Mouse (Mus musculus) MEL (cell line): ENCODE results near the gene Shmt2. TPM values are rescaled to one million over a fixed set of nuclear protein-coding genes. Genes with fewer than 3 reads are reported as not detected.

Experiments
- DNase-seq: peaks from one replicate; pipeline ENCODE4 v3.0.0; 2011; ENCODE audit warnings: low read depth, low spot score
- H3K27ac ChIP-seq: 2 replicates; pipeline ENCODE4 v1.5.1; 2012; ENCODE audit warnings: low read depth, mild to moderate bottlenecking, control low read depth, low read length, moderate library complexity; ENCODE audit not compliant: control insufficient read depth
- H3K27me3 ChIP-seq, 2 experiments: fragments of 150-350 bp in 1 of 2; sonication (generic) in 1 of 2; 2 replicates each; pipeline ENCODE4 v1.6.1; 2012; ENCODE audit warnings: low read length in 2 of 2, mild to moderate bottlenecking in 2 of 2, improper control_type of control experiment in 1 of 2, moderate library complexity in 1 of 2; ENCODE audit not compliant: insufficient read depth in 2 of 2, control insufficient read depth in 1 of 2
- H3K36me3 ChIP-seq, 2 experiments: 2 replicates each; pipeline ENCODE4 v1.6.1; 2012 to 2014; ENCODE audit warnings: low read length in 2 of 2, improper control_type of control experiment in 1 of 2, inconsistent platforms in 1 of 2, mild to moderate bottlenecking in 1 of 2; ENCODE audit not compliant: insufficient read depth in 2 of 2, control insufficient read depth in 1 of 2
- H3K4me1 ChIP-seq, 2 experiments: fragments of 150-350 bp in 1 of 2; sonication (generic) in 1 of 2; 2 replicates each; pipeline ENCODE4 v1.6.1; 2012; ENCODE audit warnings: low read length in 2 of 2, improper control_type of control experiment in 1 of 2, mild to moderate bottlenecking in 1 of 2; ENCODE audit not compliant: insufficient read depth in 2 of 2, control insufficient read depth in 1 of 2
- H3K4me3 ChIP-seq, 2 experiments: fragments of 150-350 bp in 1 of 2; sonication (generic) in 1 of 2; 2 replicates each; pipeline ENCODE4 v1.5.1; 2012; ENCODE audit warnings: low read depth in 2 of 2, low read length in 2 of 2, mild to moderate bottlenecking in 2 of 2, moderate library complexity in 2 of 2, control low read depth in 1 of 2, improper control_type of control experiment in 1 of 2; ENCODE audit not compliant: control insufficient read depth in 1 of 2, insufficient read depth in 1 of 2
- H3K79me2 ChIP-seq: 2 replicates; pipeline ENCODE4 v1.6.1; 2012; ENCODE audit warnings: mild to moderate bottlenecking, low read length, moderate library complexity; ENCODE audit not compliant: control insufficient read depth, poor library complexity, insufficient read depth
- H3K9ac ChIP-seq: 2 replicates; pipeline ENCODE4 v1.6.1; 2012; ENCODE audit warnings: low read depth, mild to moderate bottlenecking, control low read depth, low read length, moderate library complexity; ENCODE audit not compliant: control insufficient read depth, poor library complexity, severe bottlenecking
- H3K9me3 ChIP-seq: fragments of 150-350 bp; sonication (generic); replicated peaks from 2 replicates; pipeline ENCODE4 v1.6.1; 2012; ENCODE audit warnings: mild to moderate bottlenecking, low read length, improper control_type of control experiment, moderate library complexity; ENCODE audit not compliant: insufficient read depth
- BHLHE40 ChIP-seq: IDR thresholded peaks from 2 replicates; pipeline ENCODE4 v1.6.1; 2012; ENCODE audit warnings: low read depth, mild to moderate bottlenecking, inconsistent platforms, low read length, improper control_type of control experiment, borderline replicate concordance
- CHD2 ChIP-seq: IDR thresholded peaks from 2 replicates; pipeline ENCODE4 v1.6.1; 2011; ENCODE audit warnings: low read length, improper control_type of control experiment
- CTCF ChIP-seq, 3 experiments: IDR thresholded peaks in 2 of 3; conservative IDR thresholded peaks in 1 of 3; 2 replicates each; pipeline ENCODE4 v1.5.1; 2011 to 2012; ENCODE audit warnings: low read length in 3 of 3, low read depth in 2 of 3, mild to moderate bottlenecking in 2 of 3, improper control_type of control experiment in 1 of 3, inconsistent platforms in 1 of 3, mixed read lengths in 1 of 3, moderate library complexity in 1 of 3; ENCODE audit not compliant: control insufficient read depth in 1 of 3, insufficient read depth in 1 of 3, poor library complexity in 1 of 3, severe bottlenecking in 1 of 3
- EP300 ChIP-seq, 2 experiments: IDR thresholded peaks; 2 replicates each; pipeline ENCODE4 v1.6.1; 2011; ENCODE audit warnings: improper control_type of control experiment in 2 of 2, low read length in 2 of 2, low read depth in 1 of 2, mild to moderate bottlenecking in 1 of 2
- GATA1 ChIP-seq: IDR thresholded peaks from 2 replicates; pipeline ENCODE4 v1.6.1; 2011; ENCODE audit warnings: low read depth, low read length, improper control_type of control experiment
- HCFC1 ChIP-seq: IDR thresholded peaks from 2 replicates; pipeline ENCODE4 v1.6.1; 2012; ENCODE audit warnings: low read depth, mild to moderate bottlenecking, inconsistent platforms, low read length, improper control_type of control experiment, moderate library complexity
- JUND ChIP-seq: IDR thresholded peaks from 2 replicates; pipeline ENCODE4 v1.6.1; 2011; ENCODE audit warnings: low read depth, mild to moderate bottlenecking, improper control_type of control experiment, low read length
- KAT2A ChIP-seq: conservative IDR thresholded peaks from 2 replicates; pipeline ENCODE4 v1.6.1; 2012; ENCODE audit warnings: low read depth, low read length, improper control_type of control experiment, inconsistent platforms
- MAX ChIP-seq: IDR thresholded peaks from 2 replicates; pipeline ENCODE4 v1.6.1; 2011; ENCODE audit warnings: low read length, improper control_type of control experiment
- MAZ ChIP-seq: IDR thresholded peaks from 2 replicates; pipeline ENCODE4 v1.6.1; 2012; ENCODE audit warnings: low read depth, mild to moderate bottlenecking, inconsistent platforms, low read length, improper control_type of control experiment
- MEF2A ChIP-seq: IDR thresholded peaks from 2 replicates; pipeline ENCODE4 v1.6.1; 2014; ENCODE audit warnings: low read depth, mild to moderate bottlenecking, inconsistent platforms, low read length, improper control_type of control experiment; ENCODE audit not compliant: poor library complexity, insufficient replicate concordance, severe bottlenecking; ENCODE audit errors: extremely low read depth
- MYB ChIP-seq: IDR thresholded peaks from 2 replicates; pipeline ENCODE4 v1.6.1; 2011; ENCODE audit warnings: mild to moderate bottlenecking, low read depth, low read length, improper control_type of control experiment
- NELFE ChIP-seq: IDR thresholded peaks from 2 replicates; pipeline ENCODE4 v1.6.1; 2011; ENCODE audit warnings: low read depth, low read length, improper control_type of control experiment
- POLR2AphosphoS2 ChIP-seq: IDR thresholded peaks from 2 replicates; pipeline ENCODE4 v1.6.1; 2011; ENCODE audit warnings: low read length, improper control_type of control experiment
- USF1 ChIP-seq: IDR thresholded peaks from 2 replicates; pipeline ENCODE4 v1.6.1; 2014; ENCODE audit warnings: low read depth, mild to moderate bottlenecking, inconsistent platforms, low read length, improper control_type of control experiment, moderate library complexity
- USF2 ChIP-seq, 2 experiments: IDR thresholded peaks; 2 replicates each; pipeline ENCODE4 v1.6.1; 2011 to 2012; ENCODE audit warnings: improper control_type of control experiment in 2 of 2, low read length in 2 of 2, borderline replicate concordance in 1 of 2, inconsistent platforms in 1 of 2, low read depth in 1 of 2, mild to moderate bottlenecking in 1 of 2; ENCODE audit not compliant: insufficient read depth in 1 of 2
- ZC3H11A ChIP-seq: IDR thresholded peaks from 2 replicates; pipeline ENCODE4 v1.6.1; 2012; ENCODE audit warnings: low read depth, mild to moderate bottlenecking, inconsistent platforms, low read length, improper control_type of control experiment
- ZMIZ1 ChIP-seq: IDR thresholded peaks from 2 replicates; pipeline ENCODE4 v1.6.1; 2012; ENCODE audit warnings: low read depth, mild to moderate bottlenecking, inconsistent platforms, low read length, improper control_type of control experiment, moderate library complexity
- ZNF384 ChIP-seq: IDR thresholded peaks from 2 replicates; pipeline ENCODE4 v1.6.1; 2012; ENCODE audit warnings: low read depth, mild to moderate bottlenecking, inconsistent platforms, low read length, improper control_type of control experiment
- polyA plus RNA-seq, 2 experiments: library from polyadenylated mRNA; stranded (reverse) in 1 of 2; unstranded in 1 of 2; fragments of >175 nt in 1 of 2; fragments of >200 nt in 1 of 2; gene quantifications; 2 replicates each; pipeline versions ENCODE4 v1.2.1 to v1.2.4; 2012; ENCODE audit warnings: low replicate concordance in 2 of 2, low read depth in 1 of 2; ENCODE audit not compliant: insufficient read length in 2 of 2, insufficient read depth in 1 of 2, missing spikeins in 1 of 2
- total RNA-seq: library from RNA; depleted of rRNA; stranded (reverse); fragments of 300-350 nt; gene quantifications from 2 replicates; pipeline ENCODE4 v1.2.3, GENCODE M21; 2012

Shmt2 gene
- total and polyA plus RNA-seq, 3 experiments = 242 to 582 (median 263) TPM

DNA sequence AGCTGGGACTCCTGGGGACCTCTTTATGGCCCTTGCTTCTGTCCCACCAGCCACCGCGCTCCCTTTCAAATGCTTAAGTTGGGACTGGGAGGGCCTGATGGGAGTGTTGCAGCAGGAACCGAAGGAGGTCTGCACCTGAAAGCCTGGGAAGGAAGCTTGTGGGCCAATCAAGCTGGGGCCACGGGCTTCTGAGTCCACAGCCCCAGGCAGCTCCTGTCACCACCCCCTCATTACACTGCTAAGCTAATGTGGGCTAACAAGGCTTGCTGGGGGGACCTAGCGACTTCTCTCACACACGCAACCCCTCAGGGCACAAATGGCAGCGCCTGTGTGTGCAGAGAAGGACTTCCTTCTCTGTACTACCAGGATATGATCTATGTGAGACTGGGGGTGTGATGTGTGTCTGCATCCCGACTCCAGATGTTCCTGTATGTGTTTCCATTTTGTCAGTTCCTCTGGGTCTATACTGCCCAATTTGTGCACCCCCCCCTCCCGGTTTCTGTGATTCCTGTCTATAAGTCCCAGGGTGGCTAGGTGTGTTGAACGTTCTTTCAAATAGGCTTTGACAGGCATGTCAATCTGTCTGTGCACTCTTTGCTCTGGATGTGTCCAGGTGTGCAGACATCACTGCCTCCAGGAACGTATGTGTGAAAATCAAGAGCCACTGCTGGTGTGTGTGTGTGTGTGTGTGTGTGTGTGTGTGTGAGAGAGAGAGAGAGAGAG is 11.2 kb downstream of the Shmt2 start:
- Histone ChIP-seq H3K27me3 (no peaks in the 10 kb centered on the region), H3K9ac (peak overlapping the region; percentile 67), H3K4me1 (peaks cover 0 to 30% of the 10 kb centered on the region in 2 experiments; a peak in 3 of 4 replicates)
- TF ChIP-seq CTCF (IDR thresholded peaks at IDR 0.05 in 2 of 3, conservative IDR thresholded peaks at IDR 0.05 in 1 of 3; ENCODE audit: control insufficient read depth in 1 of 3, insufficient read depth in 1 of 3, low read depth in 2 of 3, low read length in 3 of 3, poor library complexity in 1 of 3, severe bottlenecking in 1 of 3) (no peak), MAZ (no peak), USF2 (IDR thresholded peaks at IDR 0.05; ENCODE audit: borderline replicate concordance in 1 of 2, insufficient read depth in 1 of 2, low read depth in 1 of 2, low read length in 2 of 2) (no peak), ZNF384 (no peak), ZC3H11A (no peak), BHLHE40 (no peak), EP300 (IDR thresholded peaks at IDR 0.05; ENCODE audit: low read depth in 1 of 2, low read length in 2 of 2) (no peak), HCFC1 (no peak), ZMIZ1 (no peak), GATA1 (no peak), CHD2 (no peak), POLR2AphosphoS2 (no peak), KAT2A (no peak), MYB (no peak), MEF2A (no peak), MAX (no peak), JUND (no peak), NELFE (no peak), USF1 (no peak)
- TF ChIP-seq, all 39 proteins: peak for 0
- H3K27ac ChIP-seq = no peak overlapping the region
- peak overlapping the region; percentile 45 to 63; a peak in 3 of 4 replicates for H3K4me3 ChIP-seq
- DNase-seq = peak; percentile 38
- H3K9me3 ChIP-seq = no peaks in the 10 kb centered on the region
- no peaks in the 10 kb centered on the region; the same call in 1 of the 2 replicates for H3K79me2 ChIP-seq
- peaks cover 0 to 2% of the 10 kb centered on the region in 2 experiments; a peak in 2 of 4 replicates for H3K36me3 ChIP-seq
